Mouse (Mus musculus) liver, postnatal 0 days (tissue): ENCODE measurements around the gene Sf1.

Experiments used
- CTCF ChIP-seq: sonication (generic); IDR thresholded peaks from 2 replicates; pipeline ENCODE4 v1.5.1; 2016; ENCODE audit warnings: antibody characterized with exemption, low read depth
- EP300 ChIP-seq: IDR thresholded peaks from 2 replicates; pipeline ENCODE4 v1.6.1; 2016; ENCODE audit warnings: antibody characterized with exemption, low read depth, mild to moderate bottlenecking

DNA sequence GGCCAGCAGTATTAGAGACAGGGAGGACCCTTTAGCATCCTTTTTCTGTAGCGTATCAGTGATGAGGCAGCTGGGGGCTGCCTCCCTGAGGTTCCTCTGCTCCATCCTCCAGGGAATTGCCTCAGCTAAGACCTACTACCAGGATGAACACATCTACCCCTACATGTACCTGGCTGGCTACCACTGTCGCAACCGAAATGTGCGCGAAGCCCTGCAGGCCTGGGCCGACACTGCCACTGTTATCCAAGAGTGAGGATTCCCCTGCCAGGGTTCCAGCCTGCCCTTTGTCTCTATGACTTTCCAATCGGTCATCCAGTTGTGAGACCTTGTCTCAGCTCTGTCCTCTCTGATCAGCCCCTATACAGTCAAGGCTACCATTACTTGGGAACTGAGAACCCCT, 25.3 kb upstream of the Sf1 start:
- TF ChIP-seq CTCF = no peak
- TF ChIP-seq EP300 = no peak
